Mouse (Mus musculus) thymus, postnatal 36 days (tissue): ENCODE measurements around the gene Zbtb49.

ENCODE experiments used
- DNase-seq, 2 experiments: peaks; one replicate each; pipeline ENCODE4 v3.0.0; 2022; ENCODE audit warnings: mixed read lengths in 2 of 2

Zbtb49 gene

DNA sequence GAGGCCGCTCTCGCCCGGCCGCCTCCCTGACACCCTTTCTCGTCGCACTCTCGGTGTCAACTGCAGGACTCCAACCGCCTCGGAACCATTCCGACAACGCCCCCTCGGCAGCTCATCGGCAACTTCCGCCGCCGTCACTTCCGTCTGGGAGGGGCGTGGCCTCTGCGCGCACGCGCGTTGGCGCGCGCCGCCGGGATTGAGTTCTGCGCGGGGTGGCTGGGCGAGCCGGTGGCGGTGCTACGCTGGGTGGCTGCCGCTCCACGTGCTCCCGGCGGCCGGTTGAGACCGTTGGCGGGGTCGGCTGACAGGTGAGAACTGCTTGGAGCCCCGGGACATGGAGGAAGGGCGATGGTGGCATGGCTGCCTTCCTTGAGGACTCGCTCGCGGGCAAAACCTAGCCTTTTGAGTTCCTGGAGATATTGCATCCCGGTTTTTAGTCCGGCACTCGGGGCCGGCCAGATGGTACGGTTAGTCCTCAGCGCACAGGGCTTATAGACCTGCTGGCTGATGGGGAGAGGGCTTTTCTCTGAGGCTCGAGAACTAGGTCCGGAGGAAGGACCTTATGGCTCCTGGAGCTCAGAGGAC is at the start of gene Zbtb49, which contains the start of gene Lyar:
TSS of gene Zbtb49 (minus strand) at position 130 of the 585 bp plus-strand sequence.
TSS of gene Lyar (plus strand) at position 143 of the 585 bp plus-strand sequence.
- DNase-seq = peak; percentile 94 to 96

DNA sequence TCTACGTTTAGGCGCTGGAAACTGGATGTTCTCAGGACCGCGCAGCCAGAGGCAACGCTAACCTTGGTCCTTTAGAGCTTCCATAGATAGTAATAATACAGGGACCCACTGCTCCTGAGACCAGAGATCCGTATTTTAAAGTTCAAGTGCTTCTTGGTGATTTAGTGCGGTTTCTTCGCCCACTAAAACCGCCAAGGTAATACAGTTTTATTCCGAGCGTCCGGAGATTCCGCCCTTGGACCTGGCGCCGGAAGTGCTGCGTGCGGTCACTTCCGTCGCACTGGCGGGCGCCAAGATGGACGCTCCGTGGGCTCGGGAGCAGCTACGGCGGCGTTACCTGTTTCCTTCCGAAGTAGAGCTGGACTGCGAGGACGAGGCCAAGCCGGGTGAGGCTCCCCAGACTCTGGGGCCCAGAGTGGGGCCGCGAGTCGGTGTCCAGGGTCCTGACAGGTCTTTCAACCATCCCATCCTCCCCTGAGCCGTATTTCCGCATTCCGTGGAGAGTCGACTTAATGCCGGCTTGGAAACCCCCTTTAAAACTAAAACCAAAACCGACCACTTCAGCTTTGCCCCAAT is 39.9 kb upstream of the Zbtb49 start, which contains the start of gene Tmem128:
TSS of gene Tmem128 (plus strand) at position 79 of the 576 bp plus-strand sequence.
- DNase-seq = peak; percentile 49 to 54

DNA sequence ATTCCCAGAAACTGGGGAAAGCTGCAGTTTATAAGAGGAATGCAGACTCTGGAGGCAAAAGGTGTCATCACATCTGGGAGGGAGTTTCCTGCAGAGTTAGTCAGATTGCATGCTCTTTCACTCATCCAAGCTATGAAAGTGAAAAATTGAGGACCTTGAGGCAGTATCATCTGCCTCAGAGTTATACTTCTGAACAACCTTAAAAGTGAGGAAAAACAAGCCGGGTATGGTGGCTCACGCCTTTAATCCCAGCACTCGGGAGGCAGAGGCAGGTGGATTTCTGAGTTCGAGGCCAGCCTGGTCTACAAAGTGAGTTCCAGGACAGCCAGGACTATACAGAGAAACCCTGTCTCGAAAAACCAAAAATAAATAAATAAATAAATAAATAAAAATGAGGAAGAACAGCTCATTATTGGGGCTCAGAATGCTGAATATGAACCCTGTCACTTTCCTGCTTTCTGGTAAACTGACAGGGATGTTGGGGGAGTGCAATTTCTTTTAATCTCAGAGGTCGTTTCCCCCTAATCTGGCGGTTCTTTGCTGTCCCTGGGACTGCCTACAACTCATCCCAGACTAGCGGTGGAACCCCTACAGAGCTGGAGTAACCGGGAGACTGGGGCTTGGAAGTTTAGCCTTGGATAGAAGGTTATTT is 39.3 kb upstream of the Zbtb49 start:
- DNase-seq = peak in 1 of 2 experiments; percentile 11

DNA sequence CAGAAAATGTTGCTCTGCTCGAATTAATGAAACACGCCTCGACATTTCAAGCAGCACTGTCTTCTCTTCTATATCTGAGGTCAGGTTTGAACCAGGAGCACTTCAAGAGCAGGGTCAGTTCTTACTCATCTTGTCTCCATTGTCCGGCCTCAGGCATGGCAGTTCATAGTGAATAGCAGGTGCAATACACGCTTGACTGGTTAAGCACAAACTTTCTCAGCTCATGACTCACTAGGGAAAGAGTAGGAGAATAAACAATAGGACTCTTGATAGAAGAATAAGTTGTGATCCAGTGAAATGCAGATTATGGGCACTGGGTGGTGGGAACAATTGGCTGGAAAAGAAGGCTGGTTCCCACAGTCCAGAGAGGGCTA is 38.5 kb upstream of the Zbtb49 start:
- no peak for DNase-seq

DNA sequence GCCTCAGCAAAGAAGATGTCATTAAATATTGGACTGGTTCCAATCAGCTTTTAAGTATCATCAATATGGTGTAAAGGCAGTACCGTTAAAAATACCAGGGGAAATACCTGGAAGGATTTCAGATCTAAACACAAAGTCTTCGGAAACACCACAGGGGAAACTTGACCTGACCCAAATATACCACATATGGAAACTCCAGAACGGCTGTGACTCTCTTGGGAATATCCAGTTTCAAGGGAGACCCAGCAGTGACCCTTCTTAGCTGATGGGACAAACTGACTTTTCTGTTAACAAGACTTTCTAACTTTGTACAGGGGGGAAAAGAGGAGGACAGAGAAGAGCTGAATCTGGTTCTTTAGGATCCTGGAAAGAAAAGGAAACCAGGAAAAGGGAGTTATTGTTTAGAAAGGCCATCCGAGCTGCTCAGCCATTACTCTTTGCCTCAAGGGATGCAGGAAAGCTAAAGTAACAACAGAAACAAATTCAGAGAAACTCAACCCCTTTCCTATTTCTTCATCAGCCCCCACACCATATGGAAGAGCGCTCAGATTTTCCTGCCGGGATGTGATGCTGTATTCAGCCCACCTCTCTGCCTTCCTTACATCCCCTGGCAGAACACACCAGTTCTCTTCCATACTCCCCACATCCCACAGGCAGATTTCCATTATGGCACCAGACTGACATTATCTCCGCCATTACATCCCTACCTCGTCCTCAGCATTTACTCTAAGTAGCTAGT is 37.9 kb upstream of the Zbtb49 start:
- no peak for DNase-seq

DNA sequence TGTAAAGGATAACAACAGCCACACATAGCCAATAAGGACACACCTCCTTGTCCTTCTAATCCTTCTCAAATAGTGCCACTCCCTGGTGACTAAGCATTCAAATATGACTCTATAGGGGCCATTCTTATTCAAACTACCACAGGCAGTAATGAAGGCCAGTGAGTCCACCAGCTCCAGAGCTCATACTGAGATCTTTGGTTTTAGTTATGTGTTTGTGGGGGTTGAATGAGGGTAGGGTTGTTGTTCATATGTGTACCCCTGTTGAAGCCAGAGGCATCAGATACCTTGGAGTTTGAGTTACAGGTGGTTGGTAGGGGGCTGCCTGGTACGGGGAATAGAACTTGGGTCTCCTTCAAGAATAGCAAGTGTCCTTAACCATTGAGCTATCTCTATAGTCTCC is 36.3 kb upstream of the Zbtb49 start:
- no peak for DNase-seq

DNA sequence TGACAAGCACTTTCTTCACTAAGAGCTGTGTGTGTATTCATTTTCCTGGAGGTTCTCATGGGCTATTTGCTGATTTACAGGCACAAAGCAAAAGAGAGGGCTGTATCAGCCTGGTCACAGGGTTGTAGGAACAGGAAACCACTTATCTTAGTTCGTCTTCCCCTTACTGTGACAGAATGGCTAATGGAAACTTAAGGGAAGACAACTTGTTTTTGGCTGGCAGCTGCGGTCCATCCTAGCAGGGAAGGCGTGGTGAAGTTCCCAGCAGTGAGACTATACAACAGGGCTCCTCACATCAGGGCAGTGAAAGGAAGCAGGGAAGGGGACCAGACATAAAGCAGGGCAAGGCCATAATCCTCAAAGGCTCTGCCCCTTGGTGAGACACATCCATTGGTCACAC is 35.4 kb upstream of the Zbtb49 start:
- DNase-seq = no peak

DNA sequence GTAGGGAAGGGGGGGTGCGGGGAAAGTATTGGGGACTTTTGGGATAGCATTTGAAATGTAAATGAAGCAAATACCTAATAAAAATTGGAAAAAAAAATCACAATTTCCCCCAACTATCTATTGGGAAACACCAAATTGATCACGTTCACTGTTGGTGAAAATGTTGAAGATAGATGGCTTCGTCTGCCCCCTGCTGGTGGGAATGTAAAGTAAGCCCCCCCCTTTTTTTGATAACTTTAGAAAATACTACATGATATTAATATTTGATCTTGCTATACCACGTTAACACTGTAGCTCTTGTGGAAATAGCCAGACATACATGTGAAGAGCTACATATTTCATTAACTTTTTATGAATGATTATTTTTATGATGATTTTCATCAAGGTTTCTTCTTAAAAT is 34.9 kb upstream of the Zbtb49 start:
- no peak for DNase-seq

DNA sequence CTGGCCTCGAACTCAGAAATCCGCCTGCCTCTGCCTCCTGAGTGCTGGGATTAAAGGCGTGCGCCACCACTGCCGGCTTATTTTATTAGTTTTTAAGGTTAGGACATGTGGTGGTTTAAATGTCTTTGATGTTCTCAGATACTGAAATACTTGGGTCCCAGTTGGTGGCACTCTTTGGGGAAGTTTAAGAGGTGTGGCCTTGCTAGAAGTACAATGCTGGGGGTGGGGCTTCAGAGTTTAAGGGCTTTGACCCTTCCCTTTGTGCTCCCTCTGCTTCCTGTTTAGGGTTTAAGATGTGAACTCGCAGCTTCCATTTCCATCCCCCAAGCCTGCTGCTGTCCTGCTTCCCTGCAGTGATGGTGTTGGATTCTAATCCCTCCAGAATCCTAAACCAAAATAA is 21.7 kb upstream of the Zbtb49 start:
- no peak for DNase-seq

DNA sequence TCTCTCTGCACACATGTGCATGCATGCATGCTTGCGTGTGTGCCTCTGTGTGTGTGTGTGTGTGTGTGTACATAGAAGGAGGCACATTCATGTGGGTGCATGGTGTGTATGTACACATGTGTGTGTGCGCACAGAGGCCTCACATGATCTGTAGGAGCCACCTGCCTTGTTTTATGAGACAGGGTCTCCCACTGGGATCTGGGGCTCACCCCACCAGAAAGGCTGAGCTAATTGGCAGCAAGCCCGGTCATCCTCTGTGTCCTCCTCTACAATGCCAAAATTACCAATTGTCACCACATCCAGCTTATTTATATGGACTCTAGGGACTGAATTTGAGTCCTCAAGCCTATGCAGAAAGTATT is 21.2 kb upstream of the Zbtb49 start:
- no peak for DNase-seq

DNA sequence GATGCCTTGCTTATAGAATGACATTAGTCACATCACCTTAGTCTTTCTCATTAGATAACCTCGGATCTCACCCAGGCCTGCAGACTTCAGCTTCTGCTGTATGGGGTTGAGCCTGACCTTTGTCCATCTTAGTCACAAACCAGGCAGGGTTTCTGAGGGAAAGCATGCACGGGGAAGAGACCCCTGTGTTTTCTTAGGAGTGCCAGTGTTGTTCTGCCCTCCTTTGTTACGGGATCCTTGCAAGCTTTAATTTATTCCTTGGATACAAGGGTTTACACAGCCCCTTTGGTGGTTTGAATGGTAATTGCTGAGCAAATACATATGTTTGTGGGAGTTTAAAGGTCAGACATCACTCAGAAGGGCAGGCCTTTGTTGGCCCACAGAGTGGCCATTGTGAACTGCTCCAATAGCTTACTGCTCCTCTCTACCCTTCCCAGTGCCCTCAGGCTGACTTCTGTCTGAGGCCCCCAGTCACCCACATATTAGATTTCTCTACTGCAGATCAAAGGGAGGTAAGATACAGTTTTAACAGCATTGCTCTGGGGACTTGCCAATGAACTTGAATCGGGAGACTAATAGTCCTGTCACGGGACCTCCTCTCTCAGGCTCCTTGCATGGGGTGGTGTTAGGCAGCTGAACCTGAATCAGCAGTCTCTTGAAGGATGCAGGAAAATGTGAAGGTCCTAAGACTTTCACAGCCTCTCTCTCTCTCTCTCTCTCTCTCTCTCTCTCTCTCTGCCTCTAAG is 20.6 kb upstream of the Zbtb49 start:
- DNase-seq = no peak

DNA sequence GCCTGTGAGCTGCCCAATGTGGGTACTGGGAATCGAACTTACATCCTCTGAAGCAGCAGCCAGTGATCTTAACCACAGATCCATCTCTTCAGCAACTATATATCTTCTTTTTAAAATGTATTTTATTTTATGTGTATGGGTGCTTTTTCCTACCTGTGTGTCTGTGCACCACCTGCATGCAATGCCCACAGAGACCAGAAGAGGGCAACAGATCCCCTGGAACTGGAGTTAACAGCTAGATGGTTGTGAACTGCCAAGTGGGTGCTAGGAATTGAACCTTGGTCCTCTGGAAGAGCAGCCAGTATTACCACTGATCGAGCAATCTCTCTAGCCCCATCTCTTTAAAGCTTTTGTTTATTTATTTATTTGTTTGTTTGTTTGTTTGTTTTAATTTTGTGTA is 16.4 kb upstream of the Zbtb49 start:
- no peak for DNase-seq

DNA sequence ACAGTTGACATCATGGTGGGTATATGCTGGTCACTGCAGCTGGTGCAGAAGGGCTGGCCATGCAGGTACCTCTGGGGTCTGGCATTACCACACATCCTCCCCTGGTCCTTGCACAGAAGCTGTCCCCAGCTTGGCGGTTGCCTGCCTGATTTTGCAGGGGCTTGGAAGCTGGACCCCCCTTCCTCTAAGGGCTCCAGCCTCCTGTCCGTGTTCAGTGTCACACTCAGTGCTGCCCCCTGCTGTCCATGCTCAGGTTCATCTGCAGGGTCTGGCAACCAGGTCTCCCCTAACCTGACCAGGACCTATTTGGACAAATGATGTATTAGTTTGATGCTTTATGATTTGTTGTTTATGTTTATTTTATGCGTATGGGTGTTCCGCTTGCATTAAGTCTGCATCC is 15.2 kb upstream of the Zbtb49 start:
- peak; percentile 44 to 63 for DNase-seq

DNA sequence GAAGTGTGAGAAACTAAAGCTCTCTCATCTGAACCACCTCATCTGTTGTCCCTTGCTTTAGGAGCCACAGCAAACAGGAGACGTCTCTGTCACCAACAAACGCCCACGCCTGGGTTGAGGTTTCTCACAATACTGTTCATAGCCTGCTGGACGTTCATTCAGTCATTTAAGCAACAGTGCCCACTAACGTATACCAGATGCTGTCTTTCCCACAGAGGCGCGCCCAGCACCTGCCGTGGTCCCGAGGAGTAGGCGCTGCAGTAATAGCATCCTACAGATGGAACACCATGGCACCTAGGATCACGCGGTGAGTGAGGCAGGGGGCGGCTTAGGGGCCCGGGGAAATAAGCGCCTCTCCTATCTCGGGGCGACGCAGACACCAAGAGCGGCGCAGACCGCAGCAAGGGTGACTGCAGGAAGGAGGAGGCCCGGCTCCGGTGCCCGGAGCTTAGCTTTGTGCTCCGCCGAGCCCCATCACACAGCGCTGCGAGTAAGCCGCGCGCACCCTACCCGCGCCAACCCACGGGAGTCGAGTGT is 418 bp downstream of the Zbtb49 start:
- DNase-seq = no peak

DNA sequence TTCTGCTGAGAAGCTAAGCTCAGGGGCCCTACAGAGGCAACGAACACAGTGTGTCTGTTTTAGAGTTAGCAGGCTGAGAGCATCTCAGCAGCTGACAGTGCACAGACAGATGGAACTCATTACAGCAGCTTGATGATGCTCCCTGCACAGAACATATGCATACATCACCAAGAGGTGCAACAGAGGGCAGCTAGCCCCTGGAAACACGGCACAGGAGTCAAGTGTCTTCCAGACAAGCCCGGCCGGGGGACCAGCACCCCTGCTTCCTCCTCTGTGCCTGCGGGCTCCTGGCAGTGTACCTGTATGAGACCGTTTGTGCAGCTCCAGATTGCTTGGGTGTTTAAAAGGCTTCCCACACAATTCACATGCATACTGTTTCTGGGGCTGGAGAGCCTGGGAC is 7.2 kb downstream of the Zbtb49 start:
- DNase-seq = no peak

DNA sequence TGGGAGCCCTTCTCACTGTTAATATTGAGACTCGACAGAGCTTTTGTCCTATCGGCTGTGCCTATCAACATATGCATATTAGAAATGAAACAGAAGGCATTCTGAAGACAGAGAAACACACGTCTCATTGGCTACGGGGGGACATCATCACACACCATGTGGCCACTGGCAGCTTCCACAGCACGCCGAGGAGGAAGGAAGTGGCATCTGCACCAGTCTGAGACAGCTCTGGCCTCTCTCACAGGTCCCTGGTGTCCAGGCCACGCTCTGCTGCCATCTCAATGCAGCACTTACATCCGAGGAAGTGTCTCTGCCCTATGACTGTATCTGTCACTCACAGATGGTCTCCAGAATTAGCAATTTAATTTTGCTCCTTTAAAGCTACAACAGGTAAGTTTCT is 8.6 kb downstream of the Zbtb49 start:
- DNase-seq = no peak

DNA sequence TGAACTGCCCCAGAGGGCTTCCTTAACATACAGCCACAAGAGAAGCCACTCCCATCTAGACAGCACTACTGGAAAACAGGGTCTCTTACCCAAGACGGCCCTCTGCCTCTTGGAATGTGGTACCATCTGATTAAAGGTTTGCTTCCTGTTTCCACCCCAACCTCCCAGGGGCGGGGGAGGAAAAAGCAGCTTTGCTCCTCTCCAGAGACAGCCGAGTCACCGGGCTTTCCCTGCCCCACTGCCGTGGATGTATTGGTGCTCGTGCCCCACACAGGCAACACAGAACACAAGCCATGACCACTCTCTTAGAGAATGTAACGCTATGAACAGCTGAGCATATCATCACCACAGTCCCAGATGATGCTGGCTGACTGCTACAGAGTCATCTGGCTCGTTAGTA is 11.3 kb downstream of the Zbtb49 start:
- DNase-seq = no peak

DNA sequence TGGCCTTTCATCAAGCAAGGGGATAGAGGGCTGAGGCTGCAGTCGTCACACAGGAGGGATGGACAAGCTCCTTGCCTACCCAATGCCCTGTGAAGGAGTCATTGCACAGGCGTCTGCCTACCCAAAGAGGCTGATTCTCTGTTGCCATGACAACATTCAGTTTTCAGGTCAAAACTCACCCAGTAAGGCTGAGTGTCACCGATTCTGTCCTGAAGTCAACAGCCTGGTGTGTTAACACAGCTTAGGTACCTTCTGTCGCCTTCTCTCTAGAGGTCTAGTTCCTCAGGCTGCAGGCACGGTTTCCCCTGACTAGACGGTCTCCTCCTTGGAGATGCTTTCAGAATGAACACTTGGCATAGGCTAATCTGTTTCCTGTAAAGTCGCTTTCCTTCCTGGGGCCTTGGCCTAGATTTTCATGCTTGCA is 14.9 kb downstream of the Zbtb49 start:
- DNase-seq = no peak

DNA sequence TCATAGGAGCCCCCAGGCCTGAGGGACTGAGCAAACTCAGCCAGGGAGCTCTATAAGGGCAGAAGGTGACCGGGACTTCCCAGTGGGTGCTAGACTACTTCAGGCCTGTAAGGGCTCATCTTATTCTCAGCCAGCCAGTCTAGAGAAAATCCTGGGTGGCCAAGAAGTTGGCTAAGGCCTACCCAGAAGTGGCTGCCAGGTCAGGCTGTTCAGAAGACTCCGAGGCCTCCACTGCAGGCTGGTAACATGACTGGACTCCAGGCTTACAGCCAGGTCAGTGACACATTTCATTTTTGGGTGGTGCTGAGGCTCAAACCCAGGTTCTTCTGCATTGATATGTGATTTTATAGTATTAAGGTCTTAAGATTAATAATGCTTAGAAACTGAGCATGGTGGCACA is 20.6 kb downstream of the Zbtb49 start:
- DNase-seq = no peak

DNA sequence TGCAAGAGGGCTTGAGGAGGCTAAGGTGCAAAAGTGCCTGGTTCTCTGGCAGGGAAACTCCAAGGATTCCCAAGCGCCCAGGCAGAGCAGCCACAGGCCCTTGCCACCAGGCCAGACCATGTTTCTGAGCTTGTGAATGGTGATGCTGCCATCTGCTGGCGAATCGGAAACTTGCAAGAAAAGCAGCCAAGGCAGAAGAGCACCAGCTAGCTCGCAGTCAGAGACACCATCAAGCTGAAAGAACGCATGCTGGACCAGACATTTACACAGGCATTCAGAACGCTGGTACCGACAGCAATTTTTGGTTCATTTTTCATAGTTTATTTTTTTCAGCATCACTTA is 22.8 kb downstream of the Zbtb49 start:
- DNase-seq = peak; percentile 60 to 67

DNA sequence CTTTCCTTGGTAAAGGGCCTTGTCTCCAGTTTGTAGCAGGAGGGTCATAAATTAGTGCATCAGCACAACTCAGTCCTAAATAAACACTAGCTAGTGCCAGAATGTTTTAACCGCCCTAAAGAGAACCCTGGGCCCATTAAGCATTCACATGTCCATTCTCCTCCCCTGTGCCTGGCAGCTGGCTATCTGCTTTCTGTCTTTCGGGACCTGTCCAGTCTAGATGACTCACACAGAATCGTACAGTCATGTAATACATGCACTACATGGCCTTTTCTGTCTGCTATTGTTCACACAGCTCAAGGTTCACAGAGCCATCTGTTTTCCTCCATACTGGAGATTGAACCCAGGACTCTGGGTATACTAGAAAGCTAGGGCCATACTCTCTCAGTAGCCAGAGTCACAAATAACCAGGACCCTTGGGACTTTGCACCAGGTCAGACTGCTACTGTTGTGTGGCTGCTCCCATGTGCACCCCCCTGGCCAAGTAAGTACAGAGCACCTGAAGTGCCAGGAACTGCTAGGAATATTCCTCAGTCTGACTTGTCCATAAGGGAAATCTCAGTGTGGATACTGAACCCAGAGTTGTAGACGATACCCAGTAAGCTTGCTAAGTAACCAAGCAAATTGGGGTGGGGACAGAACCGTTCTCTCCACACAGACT is 23.3 kb downstream of the Zbtb49 start:
- DNase-seq = no peak

DNA sequence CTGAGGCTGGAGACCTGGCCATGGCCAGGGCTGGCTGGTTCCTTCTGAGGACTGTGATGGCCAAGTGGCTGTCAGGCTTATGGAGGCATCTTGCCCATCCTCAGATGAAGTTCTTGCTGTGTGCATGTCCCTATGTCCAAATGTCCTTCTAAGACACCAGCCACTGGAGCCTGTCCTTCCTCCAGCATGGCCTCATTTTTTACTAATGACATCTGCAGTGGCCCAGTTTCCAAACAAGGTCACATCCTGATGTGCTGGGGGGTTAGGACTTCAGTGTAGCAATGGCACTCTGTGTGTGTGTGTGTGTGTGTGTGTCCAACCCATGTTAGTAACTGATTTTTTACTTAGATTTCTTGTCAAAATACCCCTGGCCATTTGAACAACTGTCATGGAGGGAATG is 24.3 kb downstream of the Zbtb49 start:
- DNase-seq = no peak
